In the genomic region with DNA sequence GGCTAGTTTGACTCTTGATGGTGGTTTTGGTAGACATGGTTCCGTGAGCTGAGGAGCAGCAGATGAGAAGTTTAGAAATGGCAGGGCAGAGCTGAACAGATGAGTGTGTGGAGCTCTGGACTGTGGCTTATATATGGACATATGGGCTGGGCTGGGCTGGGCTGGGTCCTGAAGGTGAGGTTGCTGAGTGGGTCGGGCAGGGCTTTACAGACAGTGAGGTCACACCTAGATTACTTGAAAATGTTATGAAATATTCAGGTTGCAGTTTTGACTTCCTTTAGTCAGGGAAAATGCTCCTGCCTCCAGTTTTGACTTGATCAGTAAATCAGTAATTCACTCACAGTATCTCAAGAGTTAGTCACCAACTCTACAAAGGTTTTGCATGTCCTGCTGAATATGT, we compare ENCODE assay signal across 21 mouse cellular contexts. TPM values are rescaled to one million over a fixed set of nuclear protein-coding genes. Genes with fewer than 3 reads are reported as not detected.
"Had no signal": no experiment of that assay in that cellular context is flagged by ENCODE, and none has a peak within 500 bp of the region (broad histone marks: within the 10 kb centered on the region; RNA-seq: fewer than 3 reads in every experiment).

A gene (minus strand): TSS at position 101 of the 400 bp plus-strand sequence.

- DNase-seq: retina, postnatal 1 day; right cerebral cortex, adult 18-20 months; right cerebral cortex, postnatal 14 days; right cerebral cortex, postnatal 25 days; right cerebral cortex, postnatal 4 days; spleen, adult 18-20 months; thymus, adult 18-20 months; thymus, adult 2 months; thymus, postnatal 14 days; thymus, postnatal 25 days; thymus, postnatal 36 days; thymus, postnatal 4 days had no signal

- H3K4me3 ChIP-seq: neural tube, embryonic 12.5 days; neural tube, embryonic 13.5 days; neural tube, embryonic 15.5 days; stomach, embryonic 15.5 days had no signal

- H3K27me3 ChIP-seq: neural tube, embryonic 12.5 days; neural tube, embryonic 13.5 days; neural tube, embryonic 15.5 days; stomach, embryonic 15.5 days had no signal

- H3K36me3 ChIP-seq: neural tube, embryonic 12.5 days; neural tube, embryonic 13.5 days; neural tube, embryonic 15.5 days; stomach, embryonic 15.5 days had no signal

- H3K4me2 ChIP-seq: neural tube, embryonic 12.5 days; neural tube, embryonic 13.5 days; neural tube, embryonic 15.5 days; stomach, embryonic 15.5 days had no signal

- H3K9ac ChIP-seq: neural tube, embryonic 12.5 days; neural tube, embryonic 13.5 days; neural tube, embryonic 15.5 days; stomach, embryonic 15.5 days had no signal

- H3K27ac ChIP-seq: neural tube, embryonic 12.5 days; neural tube, embryonic 13.5 days; neural tube, embryonic 15.5 days; stomach, embryonic 15.5 days had no signal

- H3K4me1 ChIP-seq: neural tube, embryonic 12.5 days; neural tube, embryonic 13.5 days; neural tube, embryonic 15.5 days; stomach, embryonic 15.5 days had no signal

- H3K9me3 ChIP-seq: neural tube, embryonic 12.5 days; neural tube, embryonic 13.5 days; neural tube, embryonic 15.5 days; stomach, embryonic 15.5 days had no signal

RNA-seq across cellular contexts. Expression of the gene that starts here (rescaled TPM):
- polyA plus RNA-seq: neural tube, embryonic 11.5 days; neural tube, embryonic 12.5 days; neural tube, embryonic 13.5 days; neural tube, embryonic 14.5 days; neural tube, embryonic 15.5 days; spleen, adult 2 months; stomach, embryonic 14.5 days; urinary bladder, adult 2 months had no signal
